Mouse (Mus musculus): ENCODE measurements around the gene Sik3. TPM values are rescaled to one million over a fixed set of nuclear protein-coding genes. Genes with fewer than 3 reads are reported as not detected.

Sik3 gene
- polyA plus RNA-seq, 2 experiments, result 13.7 to 23.9 TPM

- peaks cover 54% of the 10 kb centered on the region for H3K36me3 ChIP-seq (ENCODE audit: control insufficient read depth, insufficient read depth, low read length)
- DNase-seq (ENCODE audit: low spot score) (no peak), ATAC-seq (ENCODE audit: low FRiP score, low read depth) (no peak)
- no peak overlapping the region for H3K4me3 ChIP-seq (replicated peaks; ENCODE audit: low read length)
- H3K9me3 ChIP-seq (ENCODE audit: control insufficient read depth, low read length), result no peaks in the 10 kb centered on the region
- TF ChIP-seq POLR2A (IDR thresholded peaks at IDR 0.05; ENCODE audit: borderline replicate concordance, extremely low read depth, insufficient read depth, insufficient read length), result no peak
- H3K9ac ChIP-seq (ENCODE audit: low read depth, low read length, severe bottlenecking), result no peak overlapping the region
- no peak overlapping the region for H3K4me2 ChIP-seq (replicated peaks; ENCODE audit: low read depth, low read length, severe bottlenecking)
- no peak overlapping the region for H3K27ac ChIP-seq (replicated peaks; ENCODE audit: low read depth, low read length)
- no peaks in the 10 kb centered on the region for H3K27me3 ChIP-seq (ENCODE audit: control insufficient read depth, insufficient read depth, low read length)
- H3K4me1 ChIP-seq (ENCODE audit: control insufficient read depth, insufficient read depth, low read length), result no peaks in the 10 kb centered on the region
- 91% methylated on average over 10 of the region's 10 CpGs for WGBS
Measured at GRCm38 (mm10) chr9:46214946-46215337, 202.3 kb downstream of the Sik3 start.

DNA sequence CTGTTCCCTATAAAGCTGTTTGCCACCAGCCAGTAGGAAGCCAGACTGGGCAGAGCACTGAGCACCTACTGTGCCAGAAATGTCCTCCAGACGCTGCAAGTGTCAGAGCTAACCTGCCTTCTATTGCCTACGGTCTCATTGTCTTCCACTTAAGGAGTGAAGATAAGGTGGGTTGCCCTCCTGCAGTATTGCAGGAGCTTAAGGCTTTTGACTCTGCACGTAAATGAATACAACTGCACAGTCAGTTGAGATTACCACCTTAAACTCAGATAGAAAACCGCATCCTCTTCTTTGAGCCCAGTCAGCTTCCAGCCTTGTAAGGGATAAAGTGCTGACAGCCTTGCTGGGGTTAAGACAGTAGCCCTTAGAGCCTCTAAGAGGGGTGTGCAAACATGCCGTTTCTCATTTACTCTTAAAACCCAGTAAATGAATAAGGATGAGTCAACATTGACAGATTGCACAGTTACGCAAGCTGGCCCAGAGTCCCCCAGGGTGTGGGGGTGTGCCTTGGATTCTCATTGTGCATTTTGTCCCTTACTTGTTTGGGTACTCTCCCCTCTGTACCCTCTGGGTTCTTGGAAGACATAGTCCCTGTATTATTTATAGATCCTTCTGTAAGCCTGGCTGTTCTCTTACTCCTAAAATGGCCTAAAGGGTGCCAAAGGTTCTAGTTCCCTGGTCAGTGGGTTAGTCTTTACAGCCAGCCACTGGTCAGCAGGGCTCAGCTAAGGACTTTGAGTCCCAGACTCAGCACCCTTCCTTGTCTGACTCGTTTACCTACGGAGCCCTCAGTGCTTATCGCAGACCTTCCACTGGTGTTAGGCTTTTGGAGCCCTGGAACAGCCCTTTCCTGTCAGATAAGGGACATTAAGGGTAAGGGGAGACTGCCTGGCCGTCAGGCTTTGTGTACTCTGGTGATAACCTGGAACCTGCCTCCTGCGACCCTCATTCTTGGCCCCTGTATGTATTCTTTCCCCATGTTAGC lies 203.0 kb downstream of the Sik3 start:
- Histone ChIP-seq H3K9ac (ENCODE audit: low read depth, low read length, severe bottlenecking) (no peak overlapping the region), H3K4me3 (replicated peaks; ENCODE audit: low read length) (no peak overlapping the region), H3K27ac (replicated peaks; ENCODE audit: low read depth, low read length) (no peak overlapping the region), H3K4me2 (replicated peaks; ENCODE audit: low read depth, low read length, severe bottlenecking) (no peak overlapping the region), H3K36me3 (ENCODE audit: control insufficient read depth, insufficient read depth, low read length) (peaks cover 54% of the 10 kb centered on the region), H3K27me3 (ENCODE audit: control insufficient read depth, insufficient read depth, low read length) (no peaks in the 10 kb centered on the region), H3K9me3 (ENCODE audit: control insufficient read depth, low read length) (no peaks in the 10 kb centered on the region), H3K4me1 (ENCODE audit: control insufficient read depth, insufficient read depth, low read length) (no peaks in the 10 kb centered on the region)
- ATAC-seq (ENCODE audit: low FRiP score, low read depth) (no peak), DNase-seq (ENCODE audit: low spot score) (no peak)
- 82% methylated on average over 11 of the region's 11 CpGs for WGBS
- no peak for TF ChIP-seq POLR2A (IDR thresholded peaks at IDR 0.05; ENCODE audit: borderline replicate concordance, extremely low read depth, insufficient read depth, insufficient read length)

- 91% methylated on average over 13 of the region's 13 CpGs for WGBS
- TF ChIP-seq POLR2A (IDR thresholded peaks at IDR 0.05; ENCODE audit: borderline replicate concordance, extremely low read depth, insufficient read depth, insufficient read length), result no peak
- H3K27ac ChIP-seq (replicated peaks; ENCODE audit: low read depth, low read length), result no peak overlapping the region
Measured at GRCm38 (mm10) chr9:46216744-46217470, 204.3 kb downstream of the Sik3 start.

DNA sequence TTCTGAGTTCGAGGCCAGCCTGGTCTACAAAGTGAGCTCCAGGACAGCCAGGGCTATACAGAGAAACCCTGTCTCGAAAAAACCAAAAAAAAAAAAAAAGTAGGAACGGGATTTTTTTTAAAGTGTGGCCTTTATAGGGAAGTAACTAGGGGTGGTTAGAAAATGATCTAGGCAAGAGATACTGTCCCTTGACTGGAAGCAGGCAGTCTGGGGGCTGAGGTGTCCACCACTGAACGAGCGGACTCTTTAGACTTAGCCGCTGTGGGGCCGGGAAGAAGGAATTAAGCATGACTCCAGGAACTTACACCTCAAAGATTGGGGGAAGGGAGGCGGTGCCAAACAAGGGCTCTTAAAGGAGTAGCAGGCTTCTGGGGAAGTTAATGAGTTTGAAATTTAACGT lies 205.6 kb downstream of the Sik3 start:
- H3K27ac ChIP-seq (replicated peaks; ENCODE audit: low read depth, low read length), result no peak overlapping the region
- peaks cover 52% of the 10 kb centered on the region for H3K36me3 ChIP-seq (ENCODE audit: control insufficient read depth, insufficient read depth, low read length)
- no peak overlapping the region for H3K4me3 ChIP-seq (replicated peaks; ENCODE audit: low read length)
- H3K27me3 ChIP-seq (ENCODE audit: control insufficient read depth, insufficient read depth, low read length), result no peaks in the 10 kb centered on the region
- H3K9ac ChIP-seq (ENCODE audit: low read depth, low read length, severe bottlenecking), result no peak overlapping the region
- H3K9me3 ChIP-seq (ENCODE audit: control insufficient read depth, low read length), result no peaks in the 10 kb centered on the region
- no peaks in the 10 kb centered on the region for H3K4me1 ChIP-seq (ENCODE audit: control insufficient read depth, insufficient read depth, low read length)
- WGBS, result 61% methylated on average over 9 of the region's 9 CpGs
- no peak for TF ChIP-seq POLR2A (IDR thresholded peaks at IDR 0.05; ENCODE audit: borderline replicate concordance, extremely low read depth, insufficient read depth, insufficient read length)
- no peak for ATAC-seq (ENCODE audit: low FRiP score, low read depth)
- no peak for DNase-seq (ENCODE audit: low spot score)
- H3K4me2 ChIP-seq (replicated peaks; ENCODE audit: low read depth, low read length, severe bottlenecking), result no peak overlapping the region

More at GRCm38 (mm10) chr9:46216744-46217470, 204.3 kb downstream of the Sik3 start:
- ATAC-seq (ENCODE audit: low FRiP score, low read depth) (no peak), DNase-seq (ENCODE audit: low spot score) (no peak)
- Histone ChIP-seq H3K4me3 (replicated peaks; ENCODE audit: low read length) (no peak overlapping the region), H3K4me1 (ENCODE audit: control insufficient read depth, insufficient read depth, low read length) (no peaks in the 10 kb centered on the region), H3K36me3 (ENCODE audit: control insufficient read depth, insufficient read depth, low read length) (peaks cover 54% of the 10 kb centered on the region), H3K9ac (ENCODE audit: low read depth, low read length, severe bottlenecking) (no peak overlapping the region), H3K27me3 (ENCODE audit: control insufficient read depth, insufficient read depth, low read length) (no peaks in the 10 kb centered on the region), H3K4me2 (replicated peaks; ENCODE audit: low read depth, low read length, severe bottlenecking) (no peak overlapping the region), H3K9me3 (ENCODE audit: control insufficient read depth, low read length) (no peaks in the 10 kb centered on the region)

DNA sequence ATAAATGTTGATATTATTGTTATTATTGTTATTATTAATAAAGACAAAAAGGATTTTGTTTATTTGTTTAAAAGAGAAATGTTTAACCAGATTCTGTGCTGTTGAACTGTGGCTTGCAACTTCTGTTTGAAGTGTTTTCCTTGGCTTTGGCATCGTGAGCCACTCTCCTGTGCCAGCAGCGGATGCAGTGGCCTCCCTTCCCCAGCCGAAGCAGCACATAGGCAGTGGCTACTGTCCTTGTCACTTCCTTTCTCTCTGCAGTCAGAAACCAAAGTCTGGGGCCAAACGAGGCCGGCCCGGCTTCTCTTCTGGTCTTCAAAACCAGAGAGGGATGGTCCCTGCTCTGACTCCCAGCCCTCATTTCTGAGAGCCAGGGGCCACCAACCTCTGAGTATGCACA lies 210.5 kb downstream of the Sik3 start:
- H3K27ac ChIP-seq (replicated peaks; ENCODE audit: low read depth, low read length), result no peak overlapping the region
- H3K9ac ChIP-seq (ENCODE audit: low read depth, low read length, severe bottlenecking), result no peak overlapping the region
- H3K4me3 ChIP-seq (replicated peaks; ENCODE audit: low read length), result no peak overlapping the region
- no peaks in the 10 kb centered on the region for H3K9me3 ChIP-seq (ENCODE audit: control insufficient read depth, low read length)
- no peak overlapping the region for H3K4me2 ChIP-seq (replicated peaks; ENCODE audit: low read depth, low read length, severe bottlenecking)
- ATAC-seq (ENCODE audit: low FRiP score, low read depth) (no peak), DNase-seq (ENCODE audit: low spot score) (no peak)
- WGBS, result 83% methylated on average over 6 of the region's 6 CpGs
- no peaks in the 10 kb centered on the region for H3K27me3 ChIP-seq (ENCODE audit: control insufficient read depth, insufficient read depth, low read length)
- H3K36me3 ChIP-seq (ENCODE audit: control insufficient read depth, insufficient read depth, low read length), result peaks cover 41% of the 10 kb centered on the region
- TF ChIP-seq POLR2A (IDR thresholded peaks at IDR 0.05; ENCODE audit: borderline replicate concordance, extremely low read depth, insufficient read depth, insufficient read length), result no peak
- no peaks in the 10 kb centered on the region for H3K4me1 ChIP-seq (ENCODE audit: control insufficient read depth, insufficient read depth, low read length)
